Mouse (Mus musculus): ENCODE data around the gene Rnf224.

DNA sequence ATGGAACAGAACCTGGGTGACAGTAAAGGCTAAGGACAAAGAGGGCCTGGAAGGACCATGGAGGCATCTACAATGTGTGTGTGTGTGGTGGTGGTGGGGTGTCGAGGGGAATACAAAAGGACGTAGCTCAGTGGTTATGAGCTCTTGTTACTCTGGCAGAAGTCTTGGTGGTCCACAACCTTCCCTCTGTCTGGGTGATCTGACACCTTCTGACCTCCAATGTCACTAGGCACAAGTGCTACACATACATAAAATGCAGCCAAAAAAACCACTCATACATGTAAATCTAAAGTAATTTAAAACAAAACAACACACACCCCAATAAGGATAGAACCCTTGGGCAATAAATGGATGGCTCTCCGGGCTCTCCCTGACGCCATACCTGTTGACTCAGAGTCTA is 9.2 kb downstream of the Rnf224 start:
- TF ChIP-seq CTCF (conservative IDR thresholded peaks at IDR 0.05; ENCODE audit: insufficient read depth, insufficient read length, low read depth, low read length): no peak
- TF ChIP-seq POLR2A (IDR thresholded peaks at IDR 0.05; ENCODE audit: low read depth, low read length): no peak

Data from kidney, adult 2 months (tissue).